Mouse (Mus musculus) erythroblast, embryonic 14.5 days (primary cell): ENCODE measurements around the gene Dock10. TPM values are rescaled to one million over a fixed set of nuclear protein-coding genes. Genes with fewer than 3 reads are reported as not detected.

Experiments
- H3K27me3 ChIP-seq: 2 replicates; pipeline ENCODE4 v1.6.1; 2012; ENCODE audit warnings: inconsistent platforms; ENCODE audit not compliant: control insufficient read depth
- H3K36me3 ChIP-seq: 2 replicates; pipeline ENCODE4 v1.6.1; 2012; ENCODE audit warnings: mild to moderate bottlenecking, inconsistent platforms; ENCODE audit not compliant: control insufficient read depth
- H3K4me1 ChIP-seq: 2 replicates; pipeline ENCODE4 v1.6.1; 2012; ENCODE audit warnings: inconsistent platforms; ENCODE audit not compliant: control insufficient read depth
- H3K4me3 ChIP-seq: replicated peaks from 2 replicates; pipeline ENCODE3; 2012; ENCODE audit warnings: moderate library complexity, mild to moderate bottlenecking, inconsistent platforms
- H3K9me3 ChIP-seq: 2 replicates; pipeline ENCODE4 v1.6.1; 2012; ENCODE audit warnings: low read length, inconsistent platforms, mixed read lengths; ENCODE audit not compliant: control insufficient read depth
- GATA1 ChIP-seq: IDR thresholded peaks from 2 replicates; pipeline ENCODE4 v1.6.1; 2012; ENCODE audit warnings: low read length, inconsistent platforms, mixed read lengths
- TAL1 ChIP-seq: IDR thresholded peaks from 3 replicates; pipeline ENCODE4 v1.6.1; 2012; ENCODE audit warnings: low read length, inconsistent platforms, mixed read lengths
- polyA plus RNA-seq: library from polyadenylated mRNA; stranded (reverse); fragments of >175 nt; gene quantifications from 2 replicates; pipeline ENCODE4 v1.2.3, GENCODE M21; 2012

Gene Dock10
- polyA plus RNA-seq, 1 experiment, result 0.02 TPM

GRCm38 (mm10) chr1:80522197-80522596, 236.1 kb downstream of the Dock10 start:
- Histone ChIP-seq H3K4me1 (no peaks in the 10 kb centered on the region), H3K27me3 (no peaks in the 10 kb centered on the region), H3K9me3 (no peaks in the 10 kb centered on the region), H3K4me3 (no peak overlapping the region), H3K36me3 (no peaks in the 10 kb centered on the region)
- TF ChIP-seq TAL1 (no peak), GATA1 (no peak)

DNA sequence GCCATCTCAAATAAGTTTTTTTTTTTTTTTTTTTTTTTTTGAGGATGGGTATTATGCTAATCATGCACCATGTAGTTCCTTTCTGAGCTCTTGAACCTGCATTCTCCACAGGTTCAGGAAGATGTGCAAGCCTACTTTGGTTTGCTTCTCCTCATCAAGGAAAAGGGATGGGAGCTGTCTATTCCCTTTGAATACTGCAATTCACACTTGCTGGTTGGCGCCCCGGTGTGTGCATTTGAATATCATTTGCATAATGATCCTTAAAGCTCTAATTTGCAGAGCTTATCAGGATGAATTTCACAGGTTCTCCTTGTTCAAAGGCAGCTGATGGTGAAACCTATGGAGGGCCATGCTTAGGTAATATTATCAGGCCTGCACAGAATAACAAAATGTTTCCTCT, 237.9 kb downstream of the Dock10 start:
- Histone ChIP-seq H3K27me3 (no peaks in the 10 kb centered on the region), H3K4me1 (no peaks in the 10 kb centered on the region), H3K9me3 (no peaks in the 10 kb centered on the region), H3K36me3 (no peaks in the 10 kb centered on the region), H3K4me3 (no peak overlapping the region)
- TF ChIP-seq GATA1 (no peak), TAL1 (no peak)

DNA sequence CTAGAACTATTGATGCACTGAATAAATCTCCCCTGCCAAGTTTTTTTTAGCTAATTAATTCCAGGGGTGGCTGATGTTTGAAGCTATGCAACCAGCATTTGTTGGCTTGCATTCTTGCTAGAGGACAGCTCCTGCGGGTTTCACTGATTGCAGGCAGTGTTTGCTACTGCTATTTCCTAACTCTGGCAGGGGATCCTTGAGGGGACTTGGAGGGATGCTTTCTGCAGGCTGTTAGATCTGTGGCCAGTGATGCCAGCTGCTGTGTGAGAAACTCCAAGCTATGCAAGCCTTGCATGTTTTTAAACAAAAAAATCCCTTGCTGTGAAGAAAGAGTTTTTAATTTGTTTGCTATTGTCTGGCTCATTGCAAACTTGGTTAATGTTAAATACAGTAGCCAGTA, 238.4 kb downstream of the Dock10 start:
- H3K9me3 ChIP-seq, result no peaks in the 10 kb centered on the region
- H3K4me3 ChIP-seq, result no peak overlapping the region
- no peaks in the 10 kb centered on the region for H3K4me1 ChIP-seq
- no peaks in the 10 kb centered on the region for H3K27me3 ChIP-seq
- no peaks in the 10 kb centered on the region for H3K36me3 ChIP-seq
- TF ChIP-seq GATA1 (no peak), TAL1 (no peak)

GRCm38 (mm10) chr1:80515836-80516235, 242.5 kb downstream of the Dock10 start:
- H3K9me3 ChIP-seq, result no peaks in the 10 kb centered on the region
- H3K4me3 ChIP-seq, result no peak overlapping the region
- H3K27me3 ChIP-seq, result no peaks in the 10 kb centered on the region
- no peaks in the 10 kb centered on the region for H3K4me1 ChIP-seq
- no peaks in the 10 kb centered on the region for H3K36me3 ChIP-seq
- TF ChIP-seq TAL1 (no peak), GATA1 (no peak)

GRCm38 (mm10) chr1:80512210-80512948, 245.9 kb downstream of the Dock10 start:
- Histone ChIP-seq H3K4me1 (no peaks in the 10 kb centered on the region), H3K4me3 (no peak overlapping the region), H3K27me3 (no peaks in the 10 kb centered on the region), H3K36me3 (no peaks in the 10 kb centered on the region), H3K9me3 (no peaks in the 10 kb centered on the region)
- TF ChIP-seq GATA1, result no peak
- TF ChIP-seq TAL1, result no peak

DNA sequence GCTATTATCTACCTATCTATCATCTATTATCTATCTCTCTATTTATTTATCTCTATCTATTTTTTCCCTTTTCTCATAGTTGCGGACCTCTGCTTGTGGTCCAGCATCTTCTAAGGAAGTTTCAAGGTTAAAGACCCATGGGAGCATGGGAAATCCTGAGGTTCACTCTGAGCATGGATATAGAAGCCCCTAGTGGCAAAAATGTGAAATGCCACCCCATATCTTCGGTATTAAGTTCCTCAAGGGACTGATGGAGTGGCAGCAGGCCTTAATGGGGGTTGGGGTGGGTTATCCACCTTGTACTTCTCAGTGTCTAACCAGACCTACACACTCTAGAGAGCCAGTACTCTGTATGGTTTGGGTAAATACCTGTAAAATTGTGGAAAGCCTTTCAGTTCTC, 253.6 kb downstream of the Dock10 start:
- TF ChIP-seq TAL1, result no peak
- TF ChIP-seq GATA1, result no peak
- Histone ChIP-seq H3K4me1 (no peaks in the 10 kb centered on the region), H3K36me3 (no peaks in the 10 kb centered on the region), H3K27me3 (no peaks in the 10 kb centered on the region), H3K4me3 (no peak overlapping the region), H3K9me3 (no peaks in the 10 kb centered on the region)

GRCm38 (mm10) chr1:80504081-80504480, 254.2 kb downstream of the Dock10 start:
- no peaks in the 10 kb centered on the region for H3K9me3 ChIP-seq
- no peaks in the 10 kb centered on the region for H3K27me3 ChIP-seq
- H3K36me3 ChIP-seq, result no peaks in the 10 kb centered on the region
- H3K4me3 ChIP-seq, result no peak overlapping the region
- TF ChIP-seq GATA1 (no peak), TAL1 (no peak)
- H3K4me1 ChIP-seq, result no peaks in the 10 kb centered on the region

DNA sequence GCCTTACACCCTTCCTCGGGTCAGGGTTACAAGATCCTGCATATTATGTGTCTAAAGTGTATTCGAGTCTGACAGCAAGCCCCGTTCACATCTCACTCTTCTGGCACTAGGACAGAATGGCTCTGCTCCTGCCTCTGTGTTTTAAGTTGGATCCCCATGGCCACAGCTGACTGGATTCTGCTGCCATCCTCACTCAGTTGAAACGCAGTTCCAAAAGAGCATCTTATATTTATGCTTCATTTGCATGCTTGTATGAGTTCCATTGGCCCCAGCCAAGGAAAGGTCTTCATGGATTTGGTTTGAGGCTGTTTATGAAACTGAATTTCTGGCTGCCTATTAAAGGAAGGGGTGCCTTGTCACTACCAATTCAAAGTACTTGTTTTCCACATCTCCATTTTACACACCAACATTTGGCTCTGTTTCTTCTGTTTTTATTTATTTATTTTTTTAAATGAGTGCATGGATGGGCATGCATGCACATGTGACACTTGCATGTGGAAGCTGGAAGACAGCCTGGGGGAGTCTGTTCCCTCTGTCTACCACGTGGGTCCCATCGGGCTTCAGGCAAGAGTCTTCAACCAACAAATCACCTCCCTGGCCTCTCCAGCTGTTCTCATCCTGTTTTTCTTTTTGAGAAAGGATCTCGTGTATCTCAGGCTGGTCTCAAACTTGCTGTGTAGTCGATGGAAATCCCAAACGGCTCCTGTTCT, 255.7 kb downstream of the Dock10 start:
- no peaks in the 10 kb centered on the region for H3K4me1 ChIP-seq

DNA sequence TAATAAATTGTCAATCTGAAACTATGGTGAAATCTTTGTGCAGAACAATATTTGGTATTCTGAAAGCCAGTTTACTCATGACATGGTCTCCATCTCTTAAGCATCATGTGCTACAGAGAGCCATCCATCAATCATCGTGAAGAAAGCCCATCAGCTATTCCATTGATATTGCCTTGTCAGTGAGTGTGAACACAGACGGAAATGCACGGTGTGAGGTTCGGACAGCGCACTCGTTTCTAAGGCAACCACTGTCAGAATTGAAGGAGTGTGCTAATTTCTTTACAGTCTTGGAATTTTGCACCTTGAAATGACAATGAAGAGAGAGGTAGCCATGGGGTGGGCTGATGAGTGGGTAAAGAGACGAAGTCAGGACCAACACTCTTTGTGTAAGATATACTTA, 259.1 kb downstream of the Dock10 start:
- Histone ChIP-seq H3K36me3 (no peaks in the 10 kb centered on the region), H3K4me1 (no peaks in the 10 kb centered on the region), H3K9me3 (no peaks in the 10 kb centered on the region), H3K4me3 (no peak overlapping the region), H3K27me3 (no peaks in the 10 kb centered on the region)
- TF ChIP-seq TAL1 (no peak), GATA1 (no peak)

More for the DNA sequence above, 255.7 kb downstream of the Dock10 start:
- Histone ChIP-seq H3K4me3 (no peak overlapping the region), H3K9me3 (no peaks in the 10 kb centered on the region), H3K36me3 (no peaks in the 10 kb centered on the region), H3K27me3 (no peaks in the 10 kb centered on the region)
- TF ChIP-seq TAL1 (no peak), GATA1 (no peak)

DNA sequence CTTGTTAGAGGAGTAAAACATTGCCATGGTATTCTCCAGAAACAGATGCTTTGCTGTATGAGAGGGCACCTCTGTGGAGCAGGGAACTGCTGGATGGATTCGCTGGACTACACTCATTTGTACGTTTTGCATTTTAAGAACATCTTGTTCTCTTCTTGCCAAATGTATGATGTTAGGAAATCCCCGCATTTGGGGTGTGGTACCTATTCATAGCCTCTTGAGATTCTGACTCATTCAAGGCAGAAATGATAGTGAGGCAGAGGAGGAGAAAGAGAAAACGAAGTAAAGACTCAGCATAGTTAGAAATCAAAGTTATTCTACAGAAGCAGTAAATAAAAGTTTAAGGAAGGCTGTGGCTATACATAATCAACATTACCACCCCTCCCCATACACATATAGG, 262.0 kb downstream of the Dock10 start:
- Histone ChIP-seq H3K4me3 (no peak overlapping the region), H3K27me3 (no peaks in the 10 kb centered on the region), H3K9me3 (no peaks in the 10 kb centered on the region), H3K36me3 (no peaks in the 10 kb centered on the region), H3K4me1 (no peaks in the 10 kb centered on the region)
- TF ChIP-seq TAL1 (no peak), GATA1 (no peak)
